Mouse (Mus musculus) liver, embryonic 14.5 days (tissue): ENCODE data around the gene 1600002K03Rik. TPM values are rescaled to one million over a fixed set of nuclear protein-coding genes. Genes with fewer than 3 reads are reported as not detected.
A peak's percentile ranks its signal among the peaks of the same experiment; 100 is the strongest.

ENCODE experiments used
- ATAC-seq: fragments of 200-750 bp; cut with Nextera tagmentation; 2 replicates; pipeline ENCODE4 v1.8.0; 2017; ENCODE audit warnings: moderate number of reproducible peaks, mild to moderate bottlenecking, moderate library complexity; ENCODE audit not compliant: insufficient read depth
- DNase-seq, 3 experiments: peaks; one replicate each; pipeline ENCODE4 v3.0.0-alpha.2; 2012 to 2013; ENCODE audit warnings: low read depth in 3 of 3, low spot score in 3 of 3
- H3K27ac ChIP-seq: fragments of 300-500 bp; sonication (generic); 2 replicates; pipeline ENCODE4 v1.5.1; 2014; ENCODE audit warnings: moderate library complexity, mild to moderate bottlenecking, control low read depth, inconsistent platforms
- H3K27me3 ChIP-seq: fragments of 300-500 bp; sonication (generic); 2 replicates; pipeline ENCODE4 v1.6.1; 2014; ENCODE audit warnings: mild to moderate bottlenecking, low read length, moderate library complexity; ENCODE audit not compliant: control insufficient read depth, insufficient read depth
- H3K36me3 ChIP-seq: fragments of 300-500 bp; sonication (generic); replicated peaks from 2 replicates; pipeline ENCODE4 v1.6.1; 2014; ENCODE audit warnings: low read depth; ENCODE audit not compliant: control insufficient read depth, insufficient read depth
- H3K4me1 ChIP-seq, 2 experiments: fragments of 200-500 bp in 1 of 2; fragments of 300-500 bp in 1 of 2; sonication (generic) in 1 of 2; replicated peaks; 2 replicates each; pipeline ENCODE4 v1.6.1; 2012 to 2014; ENCODE audit warnings: antibody characterized with exemption in 1 of 2, inconsistent platforms in 1 of 2, low read length in 1 of 2; ENCODE audit not compliant: control insufficient read depth in 2 of 2, insufficient read depth in 2 of 2
- H3K4me2 ChIP-seq: fragments of 300-500 bp; sonication (generic); 2 replicates; pipeline ENCODE4 v1.6.1; 2014; ENCODE audit warnings: low read depth, mild to moderate bottlenecking, control low read depth, moderate library complexity
- H3K4me3 ChIP-seq, 2 experiments: fragments of 200-500 bp in 1 of 2; fragments of 300-500 bp in 1 of 2; sonication (generic) in 1 of 2; 2 replicates each; pipeline ENCODE4 v1.5.1; 2012 to 2014; ENCODE audit warnings: low read depth in 2 of 2, low read length in 2 of 2, mild to moderate bottlenecking in 2 of 2, control low read depth in 1 of 2, inconsistent platforms in 1 of 2, moderate library complexity in 1 of 2; ENCODE audit not compliant: insufficient read depth in 1 of 2
- H3K9ac ChIP-seq: fragments of 300-500 bp; sonication (generic); replicated peaks from 2 replicates; pipeline ENCODE4 v1.6.1; 2014; ENCODE audit warnings: mild to moderate bottlenecking, control low read depth, moderate library complexity
- H3K9me3 ChIP-seq: fragments of 300-500 bp; sonication (generic); 2 replicates; pipeline ENCODE4 v1.6.1; 2016; ENCODE audit warnings: low read length, mixed read lengths; ENCODE audit not compliant: control insufficient read depth
- CTCF ChIP-seq: IDR thresholded peaks from 2 replicates; pipeline ENCODE4 v1.5.1; 2016; ENCODE audit warnings: antibody characterized with exemption, low read depth, control low read depth
- EP300 ChIP-seq: IDR thresholded peaks from 2 replicates; pipeline ENCODE4 v1.6.1; 2016; ENCODE audit warnings: antibody characterized with exemption, low read depth
- WGBS: fragments of 180-500 bp; shearing (Covaris S2); extraction: QIAGEN DNeasy Blood & Tissue Kit; methylation state at CpG from one replicate; pipeline ENCODE4 v1.1.7; 2014; ENCODE audit not compliant: insufficient replicate concordance; 5-methylcytosine and 5-hydroxymethylcytosine counted together
- polyA plus RNA-seq, 2 experiments: library from polyadenylated mRNA; depleted of rRNA in 1 of 2; stranded (reverse) in 1 of 2; unstranded in 1 of 2; fragments of >200 nt; fragmentation: Nextera tagmentation in 1 of 2; extraction: Ambion mirVana in 1 of 2; gene quantifications; 2 replicates each; pipeline versions ENCODE4 v1.2.1 to v1.2.3; 2012 to 2014

1600002K03Rik gene
- polyA plus RNA-seq, 2 experiments = 6.9 to 13.2 TPM

DNA sequence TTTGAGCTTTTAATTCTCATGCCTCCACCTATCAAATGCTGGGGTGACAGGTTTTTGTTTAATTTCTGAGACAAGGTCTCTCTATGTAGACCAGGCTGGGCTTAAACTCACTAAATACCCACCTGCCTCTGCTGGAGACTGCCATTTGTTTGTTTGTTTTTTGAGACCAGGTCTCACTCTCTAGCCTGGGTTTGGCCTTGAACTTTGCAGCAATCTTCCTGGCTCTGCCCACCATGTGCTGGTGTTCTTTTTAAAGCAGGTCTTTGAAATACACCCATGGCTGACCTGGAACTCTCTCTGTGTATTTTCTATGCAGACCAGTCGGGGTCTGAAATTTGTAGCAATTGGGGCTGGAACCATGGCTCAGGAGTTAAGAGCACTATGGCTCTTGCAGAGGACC lies 37.1 kb upstream of the 1600002K03Rik start:
- peaks cover 33% of the 10 kb centered on the region for H3K27me3 ChIP-seq
- WGBS = 64% methylated on average over 1 of the region's 1 CpGs

DNA sequence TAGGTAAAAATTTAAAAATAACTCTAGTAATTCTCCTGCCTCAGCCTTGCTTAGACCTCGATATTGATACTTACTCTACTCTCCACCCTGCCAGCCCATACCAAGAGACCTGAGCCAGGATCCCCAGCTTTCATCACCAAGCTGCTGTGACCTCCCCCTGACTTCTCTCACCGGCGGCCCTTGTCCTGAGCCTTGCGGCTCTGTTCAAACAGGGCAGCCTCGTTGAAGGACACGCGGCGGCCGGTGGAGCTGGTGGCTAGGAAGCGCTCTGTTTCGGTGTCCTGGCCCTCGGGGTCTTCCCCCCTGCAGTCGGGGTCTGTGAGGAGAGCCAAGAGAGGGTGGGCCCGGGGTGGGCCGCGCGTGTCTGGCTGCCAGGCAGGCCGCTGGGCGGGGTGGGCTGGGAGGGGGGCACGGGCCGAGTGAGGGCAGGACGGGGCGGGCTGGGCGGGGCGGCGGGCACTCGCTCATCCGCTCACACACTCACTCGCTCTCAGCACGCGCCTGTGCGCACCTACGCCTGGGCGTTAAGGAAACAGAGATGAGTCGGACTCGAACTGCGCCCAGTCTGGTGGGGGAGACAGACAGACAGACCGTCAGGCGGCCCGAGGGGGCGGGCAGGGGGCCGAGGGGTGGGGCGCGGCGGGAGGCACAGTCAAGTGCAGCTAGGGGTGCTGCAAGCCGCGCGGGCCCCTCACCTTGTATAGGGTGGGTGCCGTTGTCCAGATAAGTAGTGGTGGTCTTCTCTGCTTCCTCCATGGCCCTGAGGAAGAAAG lies 36.4 kb upstream of the 1600002K03Rik start:
- H3K36me3 ChIP-seq = peaks cover 5% of the 10 kb centered on the region
- 29% methylated on average over 46 of the region's 49 CpGs for WGBS
- H3K9ac ChIP-seq = no peak overlapping the region
- H3K27ac ChIP-seq = no peak overlapping the region
- peaks cover 2 to 20% of the 10 kb centered on the region in 2 experiments; a peak in 3 of 4 replicates for H3K4me1 ChIP-seq
- no peaks in the 10 kb centered on the region for H3K9me3 ChIP-seq
- ATAC-seq (no peak), DNase-seq (no peak)
- peaks cover 33% of the 10 kb centered on the region for H3K27me3 ChIP-seq
- peak overlapping the region; percentile 83 for H3K4me2 ChIP-seq
- TF ChIP-seq CTCF = no peak
- no peak for TF ChIP-seq EP300
- peak overlapping the region in 1 of 2 experiments; percentile 23; a peak in 1 of 4 replicates for H3K4me3 ChIP-seq

More for the DNA sequence above, 37.1 kb upstream of the 1600002K03Rik start:
- no peak for DNase-seq
- Histone ChIP-seq H3K27ac (no peak overlapping the region), H3K9me3 (no peaks in the 10 kb centered on the region), H3K4me2 (no peak overlapping the region), H3K4me3 (no peak overlapping the region), H3K36me3 (peaks cover 10% of the 10 kb centered on the region), H3K4me1 (peaks cover 2 to 16% of the 10 kb centered on the region in 2 experiments; a peak in 3 of 4 replicates), H3K9ac (no peak overlapping the region)
- no peak for ATAC-seq
- TF ChIP-seq EP300 (no peak), CTCF (no peak)

DNA sequence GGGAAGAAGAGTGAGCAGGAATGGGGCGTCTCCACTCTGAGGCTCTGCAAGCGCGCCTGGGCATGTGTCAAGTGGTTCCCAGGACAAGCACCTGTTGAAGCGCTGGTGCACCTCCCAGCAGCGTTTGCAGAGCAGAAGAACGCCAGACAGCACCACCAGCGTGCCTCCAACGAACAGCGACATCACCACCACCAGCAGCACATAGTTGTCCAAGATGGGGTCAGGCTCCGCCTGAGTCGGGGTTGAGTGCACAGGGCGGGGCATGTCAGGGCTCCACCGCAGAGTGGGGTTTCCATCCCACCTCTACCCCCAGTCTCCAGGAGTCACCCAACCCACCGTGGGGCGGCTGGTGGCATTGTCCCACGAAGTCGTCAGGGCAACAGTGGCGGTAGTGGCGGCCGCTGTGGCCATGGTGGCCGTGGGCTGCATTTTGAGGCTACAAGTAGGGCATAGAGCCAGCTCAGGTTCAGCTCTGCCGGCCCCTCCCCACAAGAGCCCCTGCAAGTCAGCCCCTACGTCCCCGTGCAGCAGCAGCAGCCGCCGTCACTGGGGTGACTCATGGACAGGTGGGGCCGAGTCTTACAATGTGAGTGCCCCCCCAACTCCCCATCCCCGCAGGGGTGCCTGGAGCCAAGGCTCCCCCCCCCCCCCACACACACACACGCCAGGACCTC lies 35.7 kb upstream of the 1600002K03Rik start:
- no peak overlapping the region for H3K9ac ChIP-seq
- DNase-seq (no peak), ATAC-seq (no peak)
- H3K9me3 ChIP-seq = no peaks in the 10 kb centered on the region
- H3K36me3 ChIP-seq = no peaks in the 10 kb centered on the region
- TF ChIP-seq CTCF (no peak), EP300 (no peak)
- WGBS = 2% methylated on average over 29 of the region's 29 CpGs
- H3K4me1 ChIP-seq = peaks cover 2 to 20% of the 10 kb centered on the region in 2 experiments; a peak in 3 of 4 replicates
- peaks cover 33% of the 10 kb centered on the region for H3K27me3 ChIP-seq
- H3K4me3 ChIP-seq = peak overlapping the region in 1 of 2 experiments; percentile 23; a peak in 2 of 4 replicates
- no peak overlapping the region for H3K27ac ChIP-seq
- H3K4me2 ChIP-seq = peak overlapping the region; percentile 83

DNA sequence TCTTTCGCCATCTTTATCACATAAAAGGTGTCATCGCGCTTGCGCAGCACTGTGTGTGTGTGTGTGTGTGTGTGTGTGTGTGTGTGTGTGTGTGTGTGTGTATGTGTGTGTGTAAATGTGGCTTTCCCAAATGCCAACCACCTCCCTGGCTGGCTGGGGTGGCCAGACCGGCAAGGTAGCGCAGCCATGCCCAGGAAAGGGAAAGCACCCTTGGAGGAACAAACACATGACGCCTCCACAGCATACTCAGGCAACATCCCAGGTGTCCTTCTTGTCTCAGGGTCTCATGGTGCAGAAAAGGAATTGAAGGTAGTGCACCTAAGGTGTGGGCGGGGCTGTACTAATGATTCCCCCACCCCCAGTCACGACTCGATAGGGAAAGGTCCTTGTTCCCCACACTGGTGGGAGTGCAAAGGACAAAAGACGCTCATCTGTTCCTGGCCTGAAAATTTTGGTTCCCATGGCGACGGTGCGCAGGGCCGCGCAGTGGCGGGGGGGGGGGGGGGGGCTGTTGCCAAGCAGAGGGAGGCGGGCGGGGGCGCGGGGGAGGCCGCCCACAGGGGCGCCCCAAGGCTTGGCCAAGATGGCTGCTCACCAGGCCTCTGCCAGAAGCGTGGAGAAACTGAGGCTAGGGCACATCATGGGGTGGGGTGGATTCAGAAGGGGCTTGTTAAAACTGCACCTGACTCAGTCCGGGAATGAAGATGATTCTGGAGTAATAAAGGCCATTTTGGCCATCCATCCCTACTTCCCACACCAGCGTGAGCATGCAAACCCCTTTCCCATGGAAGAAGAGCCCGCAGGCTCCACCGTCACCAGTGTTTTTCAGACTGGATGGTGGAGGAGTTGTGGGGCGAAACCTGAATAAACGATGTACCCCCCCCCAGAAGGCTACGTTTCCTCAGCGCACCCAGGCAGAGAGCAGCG lies 34.9 kb upstream of the 1600002K03Rik start:
- Histone ChIP-seq H3K4me2 (peak overlapping the region; percentile 83), H3K4me3 (peak overlapping the region; percentile 54 to 55; a peak in 3 of 4 replicates), H3K9me3 (no peaks in the 10 kb centered on the region), H3K36me3 (no peaks in the 10 kb centered on the region), H3K4me1 (peaks cover 2 to 23% of the 10 kb centered on the region in 2 experiments; a peak in 3 of 4 replicates), H3K9ac (no peak overlapping the region), H3K27ac (no peak overlapping the region), H3K27me3 (peaks cover 33% of the 10 kb centered on the region)
- DNase-seq (no peak), ATAC-seq (no peak)
- TF ChIP-seq CTCF (no peak), EP300 (no peak)
- 9% methylated on average over 27 of the region's 33 CpGs for WGBS
